Mouse (Mus musculus) small intestine, adult 2 months (tissue): ENCODE results near the gene C1s2. TPM values are rescaled to one million over a fixed set of nuclear protein-coding genes. Genes with fewer than 3 reads are reported as not detected.
"Not testable (repeated sequence)": the region's sequence is repeated elsewhere in the genome, so short reads cannot be mapped to it uniquely, and the experiment has no call there.

Source experiments
- H3K27ac ChIP-seq: fragments of 200-500 bp; 2 replicates; pipeline ENCODE4 v1.5.1; 2012; ENCODE audit warnings: low read depth, low read length, control low read depth, inconsistent platforms; ENCODE audit not compliant: insufficient read depth
- H3K27me3 ChIP-seq: fragments of 200-500 bp; 2 replicates; pipeline ENCODE4 v1.6.1; 2012; ENCODE audit warnings: mild to moderate bottlenecking, moderate library complexity, low read length, inconsistent platforms; ENCODE audit not compliant: control insufficient read depth, insufficient read depth
- H3K36me3 ChIP-seq: fragments of 200-500 bp; 2 replicates; pipeline ENCODE4 v1.6.1; 2012; ENCODE audit warnings: mild to moderate bottlenecking, low read length, control low read depth, inconsistent platforms; ENCODE audit not compliant: control insufficient read depth, insufficient read depth
- H3K4me1 ChIP-seq: fragments of 200-500 bp; 2 replicates; pipeline ENCODE4 v1.6.1; 2012; ENCODE audit warnings: low read length, inconsistent platforms, mixed read lengths; ENCODE audit not compliant: control insufficient read depth, insufficient read depth, insufficient read length
- H3K4me3 ChIP-seq: fragments of 200-500 bp; 2 replicates; pipeline ENCODE4 v1.5.1; 2012; ENCODE audit warnings: low read depth, mild to moderate bottlenecking, control low read depth, inconsistent platforms, low read length, moderate library complexity
- CTCF ChIP-seq: fragments of 200-500 bp; IDR thresholded peaks from 2 replicates; pipeline ENCODE4 v1.5.1; 2012; ENCODE audit warnings: low read depth, mild to moderate bottlenecking, control low read depth, inconsistent platforms, low read length, moderate library complexity, mixed read lengths; ENCODE audit not compliant: insufficient replicate concordance, insufficient read length; ENCODE audit errors: extremely low read depth
- POLR2A ChIP-seq: fragments of 200-500 bp; IDR thresholded peaks from 2 replicates; pipeline ENCODE4 v1.6.1; 2012; ENCODE audit warnings: low read depth, mild to moderate bottlenecking, control low read depth, inconsistent platforms, low read length, moderate library complexity
- WGBS: fragments of 180-500 bp; shearing (Covaris S2); methylation state at CpG from one replicate; pipeline ENCODE4 v1.1.7; 2018; 5-methylcytosine and 5-hydroxymethylcytosine counted together
- polyA plus RNA-seq: library from polyadenylated mRNA; depleted of rRNA; stranded (reverse); fragments of >200 nt; gene quantifications from 2 replicates; pipeline ENCODE4 v1.2.3, GENCODE M21; 2012; rRNA removed

The C1s2 gene
- not detected in 2 replicates for polyA plus RNA-seq

DNA sequence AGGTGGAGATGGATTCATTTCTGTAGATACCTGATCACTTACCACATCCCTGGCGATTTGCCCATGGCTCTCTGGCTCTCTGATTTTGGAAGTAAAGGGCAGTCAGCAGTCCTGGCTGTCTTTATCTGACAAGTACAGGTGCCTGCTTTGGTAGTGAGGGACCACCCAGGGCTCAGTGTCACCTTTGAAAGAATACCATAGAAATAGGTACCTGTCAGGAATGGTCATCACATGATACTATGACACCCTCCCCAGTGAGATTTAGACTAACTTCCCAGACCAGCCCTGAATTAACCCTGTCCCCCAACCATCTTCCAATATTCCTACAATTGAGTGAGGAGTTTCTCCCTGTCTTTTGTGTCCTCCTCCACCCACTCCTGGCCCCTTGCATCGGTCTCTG lies at the start of gene C1s2:
Gene C1s2, minus strand, starts transcription at position 101 of the 400 bp plus-strand sequence.
- H3K4me3 ChIP-seq, H3K27me3 ChIP-seq, H3K36me3 ChIP-seq, H3K4me1 ChIP-seq, H3K27ac ChIP-seq: not testable (repeated sequence)
- 88% methylated on average over 2 of the region's 2 CpGs for WGBS

DNA sequence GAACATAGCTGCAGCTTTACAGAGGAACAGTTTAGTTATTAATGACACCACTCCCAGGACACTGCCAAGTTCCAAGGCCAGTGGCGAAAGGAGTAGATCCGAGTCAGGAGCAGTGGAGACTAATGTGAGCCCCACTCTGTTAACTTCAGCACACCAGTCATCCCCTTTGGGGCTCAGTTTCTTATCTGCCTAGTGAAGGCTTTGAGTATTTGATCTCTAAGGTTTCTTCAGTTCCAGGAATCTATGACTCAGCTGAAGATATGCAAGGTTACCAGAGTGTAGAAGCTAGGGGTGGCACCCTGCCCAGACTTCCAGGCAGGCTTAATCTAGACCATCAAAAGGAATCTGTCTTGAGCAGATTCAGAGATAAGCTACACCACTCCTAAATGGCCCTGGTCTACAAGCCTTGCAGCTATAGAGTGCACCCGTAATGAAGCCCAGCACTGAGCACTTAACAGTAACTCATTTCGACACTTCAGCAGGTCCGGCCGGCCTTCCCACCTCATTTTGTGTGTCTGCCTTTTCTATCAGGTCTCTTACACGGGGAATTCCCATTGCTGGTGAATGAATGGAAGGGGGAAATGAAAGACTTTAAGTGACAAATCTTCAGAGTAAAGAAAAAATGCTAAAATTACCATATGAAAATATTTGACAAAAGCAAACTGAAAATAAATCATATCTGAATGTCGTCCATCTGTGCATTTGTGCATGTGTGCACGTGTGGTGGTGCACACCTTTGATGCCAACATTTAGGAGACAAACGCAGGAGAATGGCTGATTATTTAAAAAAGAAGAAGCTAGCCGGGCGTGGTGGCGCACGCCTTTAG lies 47.9 kb upstream of the C1s2 start:
- no peaks in the 10 kb centered on the region; the same call in 1 of the 2 replicates for H3K36me3 ChIP-seq
- no peak overlapping the region for H3K4me3 ChIP-seq
- no peaks in the 10 kb centered on the region for H3K27me3 ChIP-seq
- WGBS = 46% methylated on average over 14 of the region's 14 CpGs
- TF ChIP-seq CTCF (no peak), POLR2A (no peak)
- peaks cover 40% of the 10 kb centered on the region for H3K4me1 ChIP-seq
- peak overlapping the region; percentile 74 for H3K27ac ChIP-seq

DNA sequence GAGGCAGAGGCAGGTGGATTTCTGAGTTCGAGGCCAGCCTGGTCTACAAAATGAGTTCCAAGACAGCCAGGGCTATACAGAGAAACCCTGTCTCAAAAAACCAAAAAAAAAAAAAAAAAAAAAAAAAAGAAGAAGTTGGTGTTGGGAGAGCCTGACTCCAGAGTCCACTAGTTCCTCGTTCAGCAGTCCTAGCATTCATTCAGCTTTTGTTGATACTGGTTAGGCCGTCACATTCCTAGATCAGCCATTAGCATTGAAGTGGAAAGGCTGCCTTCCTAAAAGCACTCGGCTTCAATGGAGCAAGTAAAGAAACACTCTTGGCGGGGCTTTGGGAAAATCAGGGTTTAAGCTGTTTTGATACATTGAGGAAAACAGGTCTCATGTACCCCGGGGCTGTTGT lies 46.4 kb upstream of the C1s2 start:
- H3K27ac ChIP-seq, H3K27me3 ChIP-seq, H3K4me3 ChIP-seq, H3K36me3 ChIP-seq: not testable (repeated sequence)
- 76% methylated on average over 6 of the region's 6 CpGs for WGBS
- H3K4me1 ChIP-seq = peaks cover 41% of the 10 kb centered on the region

DNA sequence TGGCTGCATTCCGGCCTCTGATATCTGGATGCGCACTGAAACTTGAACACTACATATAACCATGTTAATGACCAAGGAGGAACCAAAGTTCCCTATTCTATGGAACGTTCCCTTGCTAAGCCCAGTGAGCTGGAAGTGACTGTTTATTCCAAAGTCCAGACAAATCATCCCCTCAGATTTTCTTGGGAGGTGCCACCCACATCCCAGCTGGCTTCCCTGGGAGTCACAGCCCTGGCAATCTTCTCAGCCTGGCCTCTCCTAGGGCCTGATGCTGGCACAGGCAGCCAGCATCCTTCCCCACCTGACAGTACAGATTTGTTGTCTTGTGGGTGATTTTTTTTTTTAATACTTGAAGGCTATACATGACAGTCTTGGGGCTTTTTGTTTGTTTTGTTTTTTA lies 43.6 kb upstream of the C1s2 start:
- TF ChIP-seq POLR2A = no peak
- no peaks in the 10 kb centered on the region for H3K27me3 ChIP-seq
- 33% methylated on average over 3 of the region's 3 CpGs for WGBS
- peak overlapping the region; percentile 97 for H3K27ac ChIP-seq
- H3K4me1 ChIP-seq = peaks cover 34% of the 10 kb centered on the region
- H3K36me3 ChIP-seq = peaks cover 4% of the 10 kb centered on the region; the same call in 1 of the 2 replicates
- no peak overlapping the region for H3K4me3 ChIP-seq

DNA sequence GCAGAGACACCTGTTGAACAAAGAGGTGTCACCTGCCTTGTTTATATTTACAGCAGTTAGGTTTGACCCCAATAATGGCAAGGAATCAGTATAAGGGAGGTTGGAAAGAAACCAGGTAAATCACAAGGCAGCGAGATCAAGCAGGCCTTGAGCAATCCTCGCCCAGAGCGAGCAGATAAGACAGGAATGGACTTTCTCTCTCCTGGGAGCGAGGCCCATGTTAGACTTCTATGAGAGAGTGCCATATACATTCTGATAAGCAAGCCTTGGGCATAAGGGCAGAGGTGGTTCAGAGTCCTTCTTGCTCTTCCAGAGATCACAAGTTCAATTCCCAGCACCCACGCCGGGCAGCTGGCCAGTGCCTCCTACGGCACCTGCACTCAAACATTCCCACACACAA lies 42.9 kb upstream of the C1s2 start:
- no peak overlapping the region; the same call in 1 of the 2 replicates for H3K4me3 ChIP-seq
- H3K4me1 ChIP-seq = peaks cover 29% of the 10 kb centered on the region
- H3K27ac ChIP-seq = peak overlapping the region; percentile 97
- WGBS = 24% methylated on average over 7 of the region's 7 CpGs
- peaks cover 9% of the 10 kb centered on the region for H3K36me3 ChIP-seq
- no peak for TF ChIP-seq CTCF
- no peak for TF ChIP-seq POLR2A
- H3K27me3 ChIP-seq = no peaks in the 10 kb centered on the region

DNA sequence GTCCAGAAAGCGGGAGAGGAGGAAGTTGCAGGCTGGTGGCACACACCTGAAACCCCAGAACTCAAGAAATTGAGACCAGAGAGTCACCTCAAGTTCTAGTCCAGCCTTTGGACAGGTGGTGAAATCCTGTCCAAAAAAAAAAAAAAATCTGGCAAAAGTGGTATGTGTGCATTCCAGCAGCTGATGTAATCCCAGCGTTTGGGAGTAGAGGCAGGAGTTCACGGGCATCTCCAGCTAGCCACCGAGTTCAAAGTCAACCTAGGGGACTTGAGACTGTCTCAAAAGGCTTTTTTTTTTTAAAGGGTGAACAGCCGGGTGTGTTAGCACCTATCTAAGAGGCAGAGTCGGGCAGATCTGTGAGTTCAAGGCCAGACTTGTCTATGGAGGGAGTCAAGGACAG lies 40.3 kb upstream of the C1s2 start:
- Histone ChIP-seq H3K36me3 (peaks cover 9% of the 10 kb centered on the region), H3K4me3 (no peak overlapping the region), H3K4me1 (peaks cover 27% of the 10 kb centered on the region), H3K27me3 (no peaks in the 10 kb centered on the region), H3K27ac (peak overlapping the region; percentile 50; the same call in 1 of the 2 replicates)
- WGBS = 37% methylated on average over 6 of the region's 6 CpGs
- TF ChIP-seq CTCF = no peak
- no peak for TF ChIP-seq POLR2A

DNA sequence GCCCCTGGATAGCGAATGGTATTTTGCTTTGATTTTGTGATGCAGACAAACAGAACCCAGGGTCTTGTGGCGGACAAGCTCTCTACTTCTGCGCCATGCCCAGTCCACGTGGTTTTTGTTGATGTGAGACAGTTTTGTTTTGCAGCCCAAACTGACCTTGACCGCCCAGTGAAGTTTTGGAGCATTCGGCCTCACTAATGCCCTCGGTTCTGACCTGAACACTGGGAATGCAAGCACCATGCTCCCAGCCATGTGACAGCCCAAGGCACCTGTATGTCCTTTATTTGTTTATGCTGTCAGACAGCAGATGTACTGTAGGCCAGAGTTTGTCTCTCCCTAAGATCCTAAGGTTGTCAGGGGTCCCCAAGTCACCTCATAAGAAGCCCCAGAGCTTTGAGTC lies 38.7 kb upstream of the C1s2 start:
- no peak overlapping the region for H3K4me3 ChIP-seq
- H3K36me3 ChIP-seq = peaks cover 9% of the 10 kb centered on the region
- H3K27me3 ChIP-seq = no peaks in the 10 kb centered on the region
- TF ChIP-seq CTCF = no peak
- WGBS = 98% methylated on average over 7 of the region's 7 CpGs
- peaks cover 26% of the 10 kb centered on the region for H3K4me1 ChIP-seq
- no peak overlapping the region for H3K27ac ChIP-seq

DNA sequence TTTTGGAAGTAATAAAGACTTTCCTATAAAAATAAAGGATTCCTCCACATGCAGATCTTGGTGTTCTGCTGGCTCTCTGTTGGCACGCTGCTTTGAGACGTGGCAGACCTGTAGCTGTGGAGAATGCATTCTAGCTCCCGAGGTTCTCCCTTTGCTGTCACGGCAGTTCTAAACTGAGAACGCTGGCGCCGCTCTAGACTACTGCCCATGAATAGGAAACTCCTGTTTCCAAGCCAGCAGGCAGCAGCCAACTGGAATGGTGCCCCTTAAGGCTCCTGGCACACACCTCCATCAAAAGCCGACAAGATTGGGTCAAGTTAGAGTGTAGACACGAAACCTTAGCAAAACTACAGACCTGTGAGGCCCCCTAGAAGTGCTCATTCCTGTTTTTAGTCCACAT lies 37.7 kb upstream of the C1s2 start:
- no peak for TF ChIP-seq POLR2A
- TF ChIP-seq CTCF = no peak
- WGBS = 93% methylated on average over 9 of the region's 9 CpGs
- Histone ChIP-seq H3K27ac (no peak overlapping the region), H3K4me1 (peaks cover 23% of the 10 kb centered on the region), H3K4me3 (no peak overlapping the region), H3K36me3 (peaks cover 9% of the 10 kb centered on the region), H3K27me3 (no peaks in the 10 kb centered on the region)
